In the genomic region with DNA sequence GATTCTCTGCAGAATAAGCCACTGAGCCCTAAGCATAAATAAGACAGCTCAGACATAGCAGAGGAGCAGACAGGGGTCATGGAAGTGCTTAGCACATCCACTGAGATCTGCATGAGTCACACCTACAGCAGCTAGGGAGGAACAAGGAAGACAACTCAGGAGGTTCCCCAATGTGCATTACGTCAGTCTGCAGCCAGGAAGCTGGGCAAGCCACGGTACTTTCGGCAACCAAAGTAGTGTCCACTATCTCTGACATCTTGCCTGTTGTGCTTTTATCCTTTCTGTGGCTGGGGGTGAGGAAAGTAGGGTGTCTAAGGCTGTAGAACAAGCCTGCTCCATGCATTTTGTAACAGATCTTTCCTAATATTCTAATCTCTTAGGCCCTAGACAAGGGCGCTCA, we compare ENCODE assay signal across 15 mouse cellular contexts. TPM values are rescaled to one million over a fixed set of nuclear protein-coding genes. Genes with fewer than 3 reads are reported as not detected.
DNase-seq lines count a peak whose midpoint lies in the region; ATAC-seq and TF ChIP-seq lines count a peak whose summit lies in the region.
"Had no signal": no experiment of that assay in that cellular context is flagged by ENCODE, and none has a peak within 500 bp of the region (broad histone marks: within the 10 kb centered on the region; RNA-seq: fewer than 3 reads in every experiment).

No protein-coding gene starts in this region.

- H3K4me1 ChIP-seq in ES-Bruce4 (ENCODE audit: control insufficient read depth, insufficient read depth, low read length): peaks cover 14% of the 10 kb centered on the region
- H3K4me1 ChIP-seq in hindbrain, postnatal 0 days (ENCODE audit: insufficient read depth, low read length): no peaks in the 10 kb centered on the region

- H3K4me3 ChIP-seq in ES-Bruce4 (ENCODE audit: low read depth, low read length): peak overlapping the region; percentile 22
- H3K4me3 ChIP-seq in gastrocnemius, adult 2 months: no peak overlapping the region
- H3K4me3 ChIP-seq in hindbrain, postnatal 0 days (ENCODE audit: low read length): no peak overlapping the region
- H3K4me3 ChIP-seq: hindbrain, embryonic 10.5 days; liver, embryonic 12.5 days had no signal

- DNase-seq in left cerebral cortex, postnatal 25 days (ENCODE audit: low spot score in 2 of 2): peak; percentile 2 to 8
- no peak for DNase-seq in left cerebral cortex, adult 18-20 months (ENCODE audit: low spot score in 2 of 2)
- no peak for DNase-seq in gastrocnemius, adult 2 months
- no peak for DNase-seq in heart, postnatal 25 days (ENCODE audit: low spot score)
- DNase-seq in hindbrain, postnatal 0 days (ENCODE audit: low spot score): no peak
- DNase-seq: cerebellum, postnatal 36 days; kidney, adult 2 months; retina, postnatal 1 day; thymus, postnatal 36 days had no signal

- peak; percentile 96 for ATAC-seq in granulocyte monocyte progenitor cell, adult 5-6 weeks (replicated peaks; ENCODE audit: poor library complexity, severe bottlenecking)
- peak; percentile 98 for ATAC-seq in monocyte, adult 5-6 weeks (replicated peaks; ENCODE audit: insufficient number of reproducible peaks, low FRiP score, low TSS enrichment, poor library complexity, severe bottlenecking)
- ATAC-seq in hindbrain, postnatal 0 days: no peak
- ATAC-seq: CD4-positive, CD25-positive, alpha-beta regulatory T cell, adult 4 months; liver, embryonic 12.5 days had no signal

- H3K27me3 ChIP-seq in ES-Bruce4 (ENCODE audit: control insufficient read depth, insufficient read depth, low read length, poor library complexity, severe bottlenecking): no peaks in the 10 kb centered on the region
- no peaks in the 10 kb centered on the region for H3K27me3 ChIP-seq in hindbrain, postnatal 0 days (ENCODE audit: insufficient read depth, low read length)

- no peak overlapping the region for H3K4me2 ChIP-seq in hindbrain, postnatal 0 days (ENCODE audit: low read depth, low read length)
- H3K4me2 ChIP-seq: liver, embryonic 12.5 days had no signal

- no peak for TF ChIP-seq POLR2A in ES-Bruce4 (IDR thresholded peaks at IDR 0.05; ENCODE audit: insufficient read depth, low read length)

- H3K36me3 ChIP-seq in ES-Bruce4 (ENCODE audit: control insufficient read depth, insufficient read depth, low read length, poor library complexity, severe bottlenecking): no peaks in the 10 kb centered on the region
- H3K36me3 ChIP-seq in hindbrain, postnatal 0 days (ENCODE audit: insufficient read depth, low read length): no peaks in the 10 kb centered on the region
- H3K36me3 ChIP-seq: hindbrain, embryonic 10.5 days; liver, embryonic 12.5 days had no signal

- TF ChIP-seq EP300 in ES-Bruce4 (IDR thresholded peaks at IDR 0.05; ENCODE audit: insufficient read depth, low read depth, low read length): no peak

- H3K27ac ChIP-seq in ES-Bruce4 (ENCODE audit: insufficient read depth, low read length): peak overlapping the region; percentile 95
- H3K27ac ChIP-seq in gastrocnemius, adult 2 months: no peak overlapping the region
- no peak overlapping the region for H3K27ac ChIP-seq in hindbrain, postnatal 0 days
- H3K27ac ChIP-seq: hindbrain, embryonic 10.5 days; liver, embryonic 12.5 days had no signal

- TF ChIP-seq CTCF in ES-Bruce4 (IDR thresholded peaks at IDR 0.05; ENCODE audit: low read depth, low read length): no peak
- no peak for TF ChIP-seq CTCF in gastrocnemius, adult 2 months (IDR thresholded peaks at IDR 0.05)
- no peak for TF ChIP-seq CTCF in hindbrain, postnatal 0 days (IDR thresholded peaks at IDR 0.05; ENCODE audit: low read depth)

- 80% methylated on average over 4 of the region's 4 CpGs for WGBS in hindbrain, postnatal 0 days

- H3K9me3 ChIP-seq in ES-Bruce4 (replicated peaks; ENCODE audit: control insufficient read depth, insufficient read depth, low read length, poor library complexity, severe bottlenecking): no peaks in the 10 kb centered on the region
- H3K9me3 ChIP-seq in hindbrain, postnatal 0 days (ENCODE audit: low read length): no peaks in the 10 kb centered on the region
- H3K9me3 ChIP-seq: hindbrain, embryonic 10.5 days; liver, embryonic 12.5 days had no signal

- intact Hi-C loops in left cerebral cortex, postnatal 25 days (cut with DNase I): no loop called here
- intact Hi-C loops in gastrocnemius, adult 2 months (cut with DNase I): no loop called here
- intact Hi-C loops in heart, postnatal 25 days (cut with DNase I): no loop called here

- H3K9ac ChIP-seq in ES-Bruce4 (ENCODE audit: low read depth, poor library complexity, severe bottlenecking): 0 out of 2 replicates have a peak overlapping the region, but pooled peaks have one; percentile 26
- H3K9ac ChIP-seq in hindbrain, postnatal 0 days (replicated peaks; ENCODE audit: low read length): no peak overlapping the region
- H3K9ac ChIP-seq: liver, embryonic 12.5 days had no signal

RNA-seq across cellular contexts. Expression of a gene that starts 27.6 kb away (rescaled TPM):
- 10 to 100 TPM in 1 of 2 experiments, 1 to 10 TPM in 1; 8.1 to 12.1 TPM for total RNA-seq in left cerebral cortex, postnatal 25 days (2021)
- total RNA-seq in left cerebral cortex, adult 18-20 months (2021): 1 to 10 TPM; 7.4 to 8.9 TPM
- polyA plus RNA-seq in ES-Bruce4 (2011; ENCODE audit: insufficient read depth, insufficient read length, low read depth, missing spikeins): 23.8 and 29.0 TPM in 2 replicates
- total RNA-seq in granulocyte monocyte progenitor cell, adult 5-6 weeks (2014; fragmentation: Nextera tagmentation): 9.3 and 11.7 TPM in 2 replicates
- 0.73 and 2.9 TPM in 2 replicates for total RNA-seq in granulocyte monocyte progenitor cell, adult 5-6 weeks (2017)
- total RNA-seq in monocyte, adult 5-6 weeks (2017): 11.3 to 16.3 TPM (median 15.3 TPM) in 3 replicates
- 10 to 100 TPM; 10.3 to 11.0 TPM for total RNA-seq in gastrocnemius, adult 2 months (2021)
- 10 to 100 TPM; 14.6 to 14.7 TPM for total RNA-seq in heart, postnatal 25 days (2021)
- total RNA-seq in hindbrain, postnatal 0 days (2014; rRNA removed): 3.9 and 4.0 TPM in 2 replicates
- 37.3 and 71.6 TPM in 2 replicates for polyA plus RNA-seq in hindbrain, postnatal 0 days (2015; fragmentation: Nextera tagmentation; extraction: Ambion mirVana)

Comparison
In these comparisons a context has a peak if more than half of its experiments do, and no peak if none do; other contexts are left out.
1. DNase-seq: peak in left cerebral cortex, postnatal 25 days (2 of 2); none in left cerebral cortex, adult 18-20 months (0 of 2), gastrocnemius, adult 2 months (single experiment), heart, postnatal 25 days (single experiment) and hindbrain, postnatal 0 days (single experiment).